Comparison of ENCODE assay signal across 10 mouse cellular contexts in the genomic region with DNA sequence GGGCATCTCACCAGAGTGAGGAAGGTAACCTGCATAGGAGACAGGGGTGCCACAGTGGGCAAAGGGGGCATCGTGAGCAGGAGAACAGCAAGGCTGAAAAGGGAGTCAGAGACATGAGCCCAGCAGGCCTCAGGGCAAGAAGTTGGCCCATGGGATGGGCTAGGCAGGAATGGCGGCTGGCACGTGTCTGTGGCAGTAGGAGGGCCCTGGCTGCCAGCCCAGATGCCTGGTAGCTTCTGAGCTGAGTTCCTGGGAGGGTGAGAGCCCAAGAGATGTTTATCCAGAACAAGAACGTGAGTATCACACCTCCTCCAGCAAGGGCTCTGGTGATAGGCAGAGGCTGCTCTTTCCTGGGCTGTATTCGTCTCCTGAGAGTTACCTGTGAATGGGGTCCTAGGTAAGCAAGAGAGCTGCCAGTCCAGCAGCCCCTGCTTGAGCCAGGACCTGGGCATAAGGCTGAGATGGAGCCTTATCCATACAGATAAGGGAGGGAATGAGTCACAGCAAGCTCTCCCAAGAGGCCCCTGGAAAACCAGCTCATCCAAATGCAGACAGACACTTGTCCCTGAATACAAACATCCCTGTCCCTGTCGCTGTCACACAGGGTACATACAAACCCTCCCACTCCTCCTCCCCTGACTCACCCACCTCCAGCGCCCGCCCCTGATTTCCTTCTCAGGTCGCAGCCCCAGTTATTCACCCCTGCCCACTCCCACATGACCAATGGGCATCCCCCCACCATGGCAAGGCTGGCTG. TPM values are rescaled to one million over a fixed set of nuclear protein-coding genes. Genes with fewer than 3 reads are reported as not detected.
DNase-seq lines count a peak whose midpoint lies in the region; ATAC-seq and TF ChIP-seq lines count a peak whose summit lies in the region.
"Had no signal": no experiment of that assay in that cellular context is flagged by ENCODE, and none has a peak within 500 bp of the region (broad histone marks: within the 10 kb centered on the region; RNA-seq: fewer than 3 reads in every experiment).

No protein-coding gene starts in this region.

- peak overlapping the region; percentile 48 for H3K27ac ChIP-seq in heart, adult 2 months
- no peak overlapping the region for H3K27ac ChIP-seq in heart, embryonic 10.5 days
- H3K27ac ChIP-seq in heart, embryonic 16.5 days (ENCODE audit: low read length) = peak overlapping the region; percentile 84
- H3K27ac ChIP-seq in left cerebral cortex, adult 2 months = no peak overlapping the region
- no peak overlapping the region for H3K27ac ChIP-seq in neural tube, embryonic 14.5 days (ENCODE audit: low read depth, low read length)

- TF ChIP-seq EP300 in heart, adult 2 months (IDR thresholded peaks at IDR 0.05; ENCODE audit: insufficient read depth, low read depth, low read length) = no peak

- DNase-seq in heart, adult 2 months = peak; percentile 64 to 78
- no peak for DNase-seq in heart, embryonic 10.5 days (ENCODE audit: low spot score)
- DNase-seq in adrenal gland, adult 18-20 months (ENCODE audit: low spot score in 2 of 2) = peak; percentile 41 to 58
- DNase-seq in left cerebral cortex, adult 2 months (ENCODE audit: extremely low spot score in 1 of 2, low spot score in 2 of 2) = peak; percentile 44 to 55
- no peak for DNase-seq in T-cell, adult 2 months (ENCODE audit: low spot score)

- no peaks in the 10 kb centered on the region for H3K9me3 ChIP-seq in heart, embryonic 10.5 days
- H3K9me3 ChIP-seq in heart, embryonic 16.5 days (replicated peaks; ENCODE audit: control insufficient read depth, low read length) = no peaks in the 10 kb centered on the region
- no peaks in the 10 kb centered on the region for H3K9me3 ChIP-seq in neural tube, embryonic 14.5 days (ENCODE audit: control insufficient read depth, low read length)

- intact Hi-C loops in heart, adult 2 months (cut with DNase I) = loop anchor here (2.0 to 5.0 kb wide), 2 partner anchors 17 to 125 kb away; no protein-coding TSS in a partner anchor
- intact Hi-C loops in left cerebral cortex, adult 2 months (cut with DNase I) = loop anchor here (2.0 kb wide), 1 partner anchor 125 kb away; no protein-coding TSS in a partner anchor

- no peaks in the 10 kb centered on the region for H3K27me3 ChIP-seq in heart, adult 2 months (ENCODE audit: control insufficient read depth, insufficient read depth, low read length)
- peaks cover 71% of the 10 kb centered on the region for H3K27me3 ChIP-seq in heart, embryonic 10.5 days (ENCODE audit: insufficient read depth, poor library complexity, severe bottlenecking)
- H3K27me3 ChIP-seq in heart, embryonic 16.5 days (ENCODE audit: control insufficient read depth, insufficient read depth, low read length) = peaks cover 4% of the 10 kb centered on the region; the same call in 1 of the 2 replicates
- H3K27me3 ChIP-seq in neural tube, embryonic 14.5 days (ENCODE audit: control insufficient read depth, insufficient read depth, low read length) = peaks cover 7% of the 10 kb centered on the region; the same call in 1 of the 2 replicates

- TF ChIP-seq POLR2A in heart, adult 2 months (IDR thresholded peaks at IDR 0.05; ENCODE audit: insufficient read depth, low read depth, low read length) = no peak

- peak overlapping the region; percentile 94 for H3K4me2 ChIP-seq in heart, embryonic 16.5 days (ENCODE audit: low read depth, low read length)
- H3K4me2 ChIP-seq in neural tube, embryonic 14.5 days (ENCODE audit: low read depth, low read length) = 0 out of 2 replicates have a peak overlapping the region, but pooled peaks have one; percentile 1

- H3K79me2 ChIP-seq in heart, adult 2 months (replicated peaks; ENCODE audit: control insufficient read depth, insufficient read depth, low read length) = no peaks in the 10 kb centered on the region

- no peak overlapping the region for H3K4me3 ChIP-seq in heart, adult 2 months
- no peak overlapping the region for H3K4me3 ChIP-seq in heart, embryonic 10.5 days
- H3K4me3 ChIP-seq in heart, embryonic 16.5 days (ENCODE audit: low read length) = no peak overlapping the region
- no peak overlapping the region for H3K4me3 ChIP-seq in left cerebral cortex, adult 2 months
- no peak overlapping the region for H3K4me3 ChIP-seq in neural tube, embryonic 14.5 days (ENCODE audit: low read depth, low read length)

- no peak overlapping the region for H3K9ac ChIP-seq in heart, adult 2 months (ENCODE audit: low read depth, low read length)
- no peak overlapping the region; the same call in 1 of the 2 replicates for H3K9ac ChIP-seq in heart, embryonic 16.5 days (ENCODE audit: low read length)
- no peak overlapping the region for H3K9ac ChIP-seq in neural tube, embryonic 14.5 days (replicated peaks; ENCODE audit: low read depth, low read length)

- H3K4me1 ChIP-seq in heart, adult 2 months (ENCODE audit: control insufficient read depth, insufficient read depth, low read length) = peaks cover 11% of the 10 kb centered on the region
- peaks cover 27% of the 10 kb centered on the region for H3K4me1 ChIP-seq in heart, embryonic 10.5 days
- H3K4me1 ChIP-seq in heart, embryonic 16.5 days (ENCODE audit: control insufficient read depth, insufficient read depth, low read length) = peaks cover 33% of the 10 kb centered on the region
- H3K4me1 ChIP-seq in neural tube, embryonic 14.5 days (ENCODE audit: control insufficient read depth, insufficient read depth, low read length) = peaks cover 10% of the 10 kb centered on the region; the same call in 1 of the 2 replicates

- 28% methylated on average over 9 of the region's 9 CpGs for WGBS in heart, adult 2 months
- WGBS in heart, embryonic 10.5 days = 44% methylated on average over 9 of the region's 9 CpGs
- WGBS in heart, embryonic 16.5 days = 29% methylated on average over 9 of the region's 9 CpGs
- 38% methylated on average over 9 of the region's 9 CpGs for WGBS in neural tube, embryonic 14.5 days

- no peaks in the 10 kb centered on the region for H3K36me3 ChIP-seq in heart, adult 2 months (ENCODE audit: control insufficient read depth, insufficient read depth, low read length)
- H3K36me3 ChIP-seq in heart, embryonic 10.5 days = no peaks in the 10 kb centered on the region
- no peaks in the 10 kb centered on the region for H3K36me3 ChIP-seq in heart, embryonic 16.5 days (ENCODE audit: control insufficient read depth, insufficient read depth)
- H3K36me3 ChIP-seq in neural tube, embryonic 14.5 days (ENCODE audit: control insufficient read depth, insufficient read depth, low read length) = no peaks in the 10 kb centered on the region

- ATAC-seq in heart, embryonic 16.5 days (replicated peaks; ENCODE audit: extremely low read depth, insufficient read depth, low FRiP score) = peak; percentile 39; the same call in 1 of the 2 replicates
- peak; percentile 45; the same call in 1 of the 2 replicates for ATAC-seq in neural tube, embryonic 14.5 days (ENCODE audit: low read depth)
- ATAC-seq in inflammation-experienced regulatory T-cells, adult 6 months = no peak

- TF ChIP-seq CTCF in heart, adult 2 months (IDR thresholded peaks at IDR 0.05) = no peak
- no peak for TF ChIP-seq CTCF in left cerebral cortex, adult 2 months (IDR thresholded peaks at IDR 0.05)

RNA-seq across cellular contexts. Expression of a gene that starts 2.2 kb away (rescaled TPM):
- total RNA-seq in heart, adult 2 months (2021) = 100 to 1,000 TPM; 629 to 748 TPM
- 329 and 365 TPM in 2 replicates for polyA plus RNA-seq in heart, adult 2 months (2012; rRNA removed)
- 49.8 and 75.4 TPM in 2 replicates for polyA plus RNA-seq in heart, embryonic 10.5 days (2016; fragmentation: Nextera tagmentation; extraction: Ambion mirVana)
- total RNA-seq in adrenal gland, adult 18-20 months (2021) = 100 to 1,000 TPM; 389 to 450 TPM
- polyA plus RNA-seq in heart, embryonic 16.5 days (2015; fragmentation: Nextera tagmentation; extraction: Ambion mirVana) = 120 and 144 TPM in 2 replicates
- total RNA-seq in left cerebral cortex, adult 2 months (2021) = 10 to 100 TPM; 43.5 to 46.4 TPM
- 11.3 and 12.7 TPM in 2 replicates for polyA plus RNA-seq in neural tube, embryonic 14.5 days (2014; fragmentation: Nextera tagmentation; extraction: Ambion mirVana)
- polyA plus RNA-seq in inflammation-experienced regulatory T-cells, adult 6 months (2017; shearing (Covaris generic)) = 10 to 100 TPM in 2 of 3 experiments, 1 to 10 TPM in 1; 9.1 to 16.3 (median 15.5) TPM

RNA-seq across cellular contexts. Expression of a gene that starts 3.3 kb away (rescaled TPM):
- 1 to 10 TPM; 1.1 to 1.2 TPM for total RNA-seq in heart, adult 2 months (2021)
- polyA plus RNA-seq in heart, adult 2 months (2012; rRNA removed) = 0.59 and 1.0 TPM in 2 replicates
- 0.16 and 0.23 TPM in 2 replicates for polyA plus RNA-seq in heart, embryonic 10.5 days (2016; fragmentation: Nextera tagmentation; extraction: Ambion mirVana)
- 1 to 10 TPM; 1.3 to 2.0 TPM for total RNA-seq in adrenal gland, adult 18-20 months (2021)
- polyA plus RNA-seq in heart, embryonic 16.5 days (2015; fragmentation: Nextera tagmentation; extraction: Ambion mirVana) = 0.45 and 0.91 TPM in 2 replicates
- total RNA-seq in left cerebral cortex, adult 2 months (2021) = under 1 TPM in 1 of 2 experiments, not detected in 1; 0.19 TPM
- 0.15 and 0.22 TPM in 2 replicates for polyA plus RNA-seq in neural tube, embryonic 14.5 days (2014; fragmentation: Nextera tagmentation; extraction: Ambion mirVana)
- polyA plus RNA-seq in inflammation-experienced regulatory T-cells, adult 6 months (2017; shearing (Covaris generic)) = not detected
- total RNA-seq: ES-E14 had no signal

RNA-seq across cellular contexts. Expression of a gene that starts 31.8 kb away (rescaled TPM):
- under 1 TPM; 0.14 to 0.52 TPM for total RNA-seq in heart, adult 2 months (2021)
- 0.82 and 1.3 TPM in 2 replicates for polyA plus RNA-seq in heart, adult 2 months (2012; rRNA removed)
- 0.09 and 0.20 TPM in 2 replicates for polyA plus RNA-seq in heart, embryonic 10.5 days (2016; fragmentation: Nextera tagmentation; extraction: Ambion mirVana)
- under 1 TPM in 1 of 2 experiments, not detected in 1; 0.13 TPM for total RNA-seq in adrenal gland, adult 18-20 months (2021)
- 0.19 and 0.41 TPM in 2 replicates for polyA plus RNA-seq in heart, embryonic 16.5 days (2015; fragmentation: Nextera tagmentation; extraction: Ambion mirVana)
- not detected for total RNA-seq in left cerebral cortex, adult 2 months (2021)
- polyA plus RNA-seq in neural tube, embryonic 14.5 days (2014; fragmentation: Nextera tagmentation; extraction: Ambion mirVana) = 0.07 and 0.08 TPM in 2 replicates
- polyA plus RNA-seq in inflammation-experienced regulatory T-cells, adult 6 months (2017; shearing (Covaris generic)) = under 1 TPM in 1 of 3 experiments, not detected in 2; 0.16 TPM
- total RNA-seq: layer of hippocampus, postnatal 14 days had no signal

Comparison
In these comparisons a context has a peak if more than half of its experiments do, and no peak if none do; other contexts are left out.
1. DNase-seq: peak in heart, adult 2 months (2 of 2), adrenal gland, adult 18-20 months (2 of 2) and left cerebral cortex, adult 2 months (2 of 2); none in heart, embryonic 10.5 days (single experiment) and T-cell, adult 2 months (single experiment).
2. H3K27ac ChIP-seq: peak in heart, adult 2 months (single experiment) and heart, embryonic 16.5 days (single experiment); none in heart, embryonic 10.5 days (single experiment), left cerebral cortex, adult 2 months (single experiment) and neural tube, embryonic 14.5 days (single experiment).